Mouse (Mus musculus): ENCODE results near the gene Cdh23. TPM values are rescaled to one million over a fixed set of nuclear protein-coding genes. Genes with fewer than 3 reads are reported as not detected.

The Cdh23 gene
- polyA plus RNA-seq, 1 experiment: 0.31 TPM

GRCm38 (mm10) chr10:60316166-60316565 is 380.1 kb downstream of the Cdh23 start:
- DNase-seq (ENCODE audit: low read depth, low spot score): no peak
- 83% methylated on average over 4 of the region's 4 CpGs for WGBS

- 90% methylated on average over 5 of the region's 5 CpGs for WGBS
- no peak for DNase-seq (ENCODE audit: low read depth, low spot score)
These were observed 382.7 kb downstream of the Cdh23 start for GRCm38 (mm10) chr10:60313606-60314005.

GRCm38 (mm10) chr10:60310629-60311028 is 385.7 kb downstream of the Cdh23 start:
- 83% methylated on average over 13 of the region's 13 CpGs for WGBS
- DNase-seq (ENCODE audit: low read depth, low spot score): no peak

GRCm38 (mm10) chr10:60304854-60305628 is 391.2 kb downstream of the Cdh23 start:
- no peak for DNase-seq (ENCODE audit: low read depth, low spot score)
- 45% methylated on average over 15 of the region's 15 CpGs for WGBS

GRCm38 (mm10) chr10:60303419-60303818 is 392.9 kb downstream of the Cdh23 start:
- DNase-seq (ENCODE audit: low read depth, low spot score): no peak
- 84% methylated on average over 17 of the region's 17 CpGs for WGBS

GRCm38 (mm10) chr10:60299636-60300035 is 396.7 kb downstream of the Cdh23 start:
- DNase-seq (ENCODE audit: low read depth, low spot score): no peak
- 95% methylated on average over 12 of the region's 12 CpGs for WGBS

GRCm38 (mm10) chr10:60296027-60296426 is 400.3 kb downstream of the Cdh23 start:
- WGBS: 74% methylated on average over 9 of the region's 9 CpGs
- DNase-seq (ENCODE audit: low read depth, low spot score): no peak

- WGBS: 85% methylated on average over 3 of the region's 3 CpGs
These were observed 400.9 kb downstream of the Cdh23 start for GRCm38 (mm10) chr10:60295356-60295755.

GRCm38 (mm10) chr10:60294621-60295020 is 401.7 kb downstream of the Cdh23 start:
- no peak for DNase-seq (ENCODE audit: low read depth, low spot score)
- WGBS: 82% methylated on average over 7 of the region's 7 CpGs

More at GRCm38 (mm10) chr10:60295356-60295755, 400.9 kb downstream of the Cdh23 start:
- DNase-seq (ENCODE audit: low read depth, low spot score): no peak

- WGBS: 78% methylated on average over 8 of the region's 8 CpGs
These were observed 404.1 kb downstream of the Cdh23 start for GRCm38 (mm10) chr10:60292209-60292608.

GRCm38 (mm10) chr10:60290739-60291110 is 405.6 kb downstream of the Cdh23 start:
- DNase-seq (ENCODE audit: low read depth, low spot score): no peak
- WGBS: 28% methylated on average over 8 of the region's 8 CpGs

More at GRCm38 (mm10) chr10:60292209-60292608, 404.1 kb downstream of the Cdh23 start:
- DNase-seq (ENCODE audit: low read depth, low spot score): no peak

GRCm38 (mm10) chr10:60290026-60290738 is 406.1 kb downstream of the Cdh23 start:
- 34% methylated on average over 7 of the region's 7 CpGs for WGBS
- DNase-seq (ENCODE audit: low read depth, low spot score): no peak

GRCm38 (mm10) chr10:60289216-60289615 is 407.1 kb downstream of the Cdh23 start:
- DNase-seq (ENCODE audit: low read depth, low spot score): no peak
- WGBS: 64% methylated on average over 8 of the region's 8 CpGs

GRCm38 (mm10) chr10:60287726-60288125 is 408.6 kb downstream of the Cdh23 start:
- no peak for DNase-seq (ENCODE audit: low read depth, low spot score)
- 47% methylated on average over 2 of the region's 2 CpGs for WGBS

GRCm38 (mm10) chr10:60287161-60287560 is 409.1 kb downstream of the Cdh23 start:
- DNase-seq (ENCODE audit: low read depth, low spot score): no peak
- WGBS: 54% methylated on average over 4 of the region's 4 CpGs

- no peak for DNase-seq (ENCODE audit: low read depth, low spot score)
These were observed 409.7 kb downstream of the Cdh23 start for GRCm38 (mm10) chr10:60286546-60286945.

GRCm38 (mm10) chr10:60285676-60286372 is 410.5 kb downstream of the Cdh23 start:
- 62% methylated on average over 14 of the region's 14 CpGs for WGBS
- no peak for DNase-seq (ENCODE audit: low read depth, low spot score)

More at GRCm38 (mm10) chr10:60286546-60286945, 409.7 kb downstream of the Cdh23 start:
- WGBS: 84% methylated on average over 7 of the region's 7 CpGs

- DNase-seq (ENCODE audit: low read depth, low spot score): no peak
- 58% methylated on average over 8 of the region's 8 CpGs for WGBS
These were observed 411.1 kb downstream of the Cdh23 start for GRCm38 (mm10) chr10:60285183-60285582.

GRCm38 (mm10) chr10:60284676-60285111 is 411.6 kb downstream of the Cdh23 start:
- WGBS: 32% methylated on average over 8 of the region's 8 CpGs
- no peak for DNase-seq (ENCODE audit: low read depth, low spot score)

- DNase-seq (ENCODE audit: low read depth, low spot score): no peak
- WGBS: 74% methylated on average over 6 of the region's 6 CpGs
These were observed 412.0 kb downstream of the Cdh23 start for GRCm38 (mm10) chr10:60284248-60284647.

All from large intestine, adult 2 months (tissue).